Mouse (Mus musculus) thymus, postnatal 10 days (tissue): ENCODE data around the gene Ankrd33.
"Not testable (repeated sequence)": the region's sequence is repeated elsewhere in the genome, so short reads cannot be mapped to it uniquely, and the experiment has no call there.

Source experiments
- DNase-seq, 2 experiments: peaks; one replicate each; pipeline ENCODE4 v3.0.0; 2021; ENCODE audit warnings: low spot score in 2 of 2

Gene Ankrd33

GRCm38 (mm10) chr15:101086451-101086850 is 29.1 kb upstream of the Ankrd33 start:
- no peak for DNase-seq

GRCm38 (mm10) chr15:101086956-101087355 is 28.6 kb upstream of the Ankrd33 start:
- DNase-seq, result no peak

- DNase-seq, result no peak
Observed at GRCm38 (mm10) chr15:101088291-101088690, 27.3 kb upstream of the Ankrd33 start.

- DNase-seq, result no peak
Observed at GRCm38 (mm10) chr15:101091551-101091950, 24.0 kb upstream of the Ankrd33 start.

GRCm38 (mm10) chr15:101092121-101092828 is 23.3 kb upstream of the Ankrd33 start:
- no peak for DNase-seq

GRCm38 (mm10) chr15:101092829-101093648 is 22.5 kb upstream of the Ankrd33 start:
- DNase-seq, result no peak

GRCm38 (mm10) chr15:101093988-101094387 is 21.6 kb upstream of the Ankrd33 start:
- DNase-seq, result no peak

- DNase-seq, result no peak
Observed at GRCm38 (mm10) chr15:101094979-101095378, 20.6 kb upstream of the Ankrd33 start.

GRCm38 (mm10) chr15:101095392-101095791 is 20.2 kb upstream of the Ankrd33 start:
- no peak for DNase-seq

GRCm38 (mm10) chr15:101097985-101098651 is 17.4 kb upstream of the Ankrd33 start:
- DNase-seq, result no peak

GRCm38 (mm10) chr15:101100996-101101395 is 14.6 kb upstream of the Ankrd33 start:
- no peak for DNase-seq

- no peak for DNase-seq
Observed at GRCm38 (mm10) chr15:101103605-101104304, 11.8 kb upstream of the Ankrd33 start.

GRCm38 (mm10) chr15:101105496-101105994 is 10.0 kb upstream of the Ankrd33 start:
- DNase-seq, result peak; percentile 34 to 74

GRCm38 (mm10) chr15:101106011-101106410 is 9.5 kb upstream of the Ankrd33 start:
- no peak for DNase-seq

- no peak for DNase-seq
Observed at GRCm38 (mm10) chr15:101107906-101108671, 7.5 kb upstream of the Ankrd33 start.

GRCm38 (mm10) chr15:101113176-101113575 is 2.4 kb upstream of the Ankrd33 start:
- no peak for DNase-seq

GRCm38 (mm10) chr15:101113778-101114177 is 1.8 kb upstream of the Ankrd33 start:
- DNase-seq, result not testable (repeated sequence)

GRCm38 (mm10) chr15:101118399-101119125 is 3.0 kb downstream of the Ankrd33 start:
- DNase-seq, result no peak

GRCm38 (mm10) chr15:101121411-101122289 is 6.1 kb downstream of the Ankrd33 start:
- DNase-seq, result no peak
